Mouse (Mus musculus): ENCODE measurements at regions not wholly inside any gene's neighbourhood (a gene's known extent, or its start where the extent isn't known, plus 50 kb on each side); places are given as distances from the start of the nearest gene placed in this dataset.

GRCm38 (mm10) chr9:61707875-61708274 lies 206.5 kb downstream of the Rplp1 start:
- H3K27ac ChIP-seq (ENCODE audit: control insufficient read depth, insufficient read depth, low read depth, low read length, poor library complexity), result peak overlapping the region; percentile 31

GRCm38 (mm10) chr9:61707296-61707695 lies 207.0 kb downstream of the Rplp1 start:
- Histone ChIP-seq H3K27ac (ENCODE audit: control insufficient read depth, insufficient read depth, low read depth, low read length, poor library complexity) (no peak overlapping the region), H3K4me1 (ENCODE audit: control insufficient read depth, insufficient read depth, low read length) (peaks cover 13% of the 10 kb centered on the region)
- WGBS, result 55% methylated on average over 2 of the region's 2 CpGs

More at GRCm38 (mm10) chr9:61707875-61708274, 206.5 kb downstream of the Rplp1 start:
- no peak overlapping the region for H3K4me3 ChIP-seq (replicated peaks; ENCODE audit: control insufficient read depth, low read depth, low read length)
- TF ChIP-seq POLR2A (IDR thresholded peaks at IDR 0.05; ENCODE audit: borderline replicate concordance, control insufficient read depth, low read depth, low read length) (no peak), CTCF (IDR thresholded peaks at IDR 0.05; ENCODE audit: control insufficient read depth, insufficient read depth, low read length) (no peak)
- 9% methylated on average over 7 of the region's 7 CpGs for WGBS
- H3K4me1 ChIP-seq (ENCODE audit: control insufficient read depth, insufficient read depth, low read length), result peaks cover 13% of the 10 kb centered on the region

GRCm38 (mm10) chr9:61706263-61706755 lies 208.0 kb downstream of the Rplp1 start:
- Histone ChIP-seq H3K4me3 (replicated peaks; ENCODE audit: control insufficient read depth, low read depth, low read length) (no peak overlapping the region), H3K4me1 (ENCODE audit: control insufficient read depth, insufficient read depth, low read length) (peaks cover 14% of the 10 kb centered on the region), H3K27ac (ENCODE audit: control insufficient read depth, insufficient read depth, low read depth, low read length, poor library complexity) (no peak overlapping the region)

More at GRCm38 (mm10) chr9:61707296-61707695, 207.0 kb downstream of the Rplp1 start:
- no peak for TF ChIP-seq CTCF (IDR thresholded peaks at IDR 0.05; ENCODE audit: control insufficient read depth, insufficient read depth, low read length)
- no peak for TF ChIP-seq POLR2A (IDR thresholded peaks at IDR 0.05; ENCODE audit: borderline replicate concordance, control insufficient read depth, low read depth, low read length)
- no peak overlapping the region for H3K4me3 ChIP-seq (replicated peaks; ENCODE audit: control insufficient read depth, low read depth, low read length)

GRCm38 (mm10) chr9:61705586-61706233 lies 208.6 kb downstream of the Rplp1 start:
- Histone ChIP-seq H3K27ac (ENCODE audit: control insufficient read depth, insufficient read depth, low read depth, low read length, poor library complexity) (no peak overlapping the region), H3K4me1 (ENCODE audit: control insufficient read depth, insufficient read depth, low read length) (peaks cover 14% of the 10 kb centered on the region), H3K4me3 (replicated peaks; ENCODE audit: control insufficient read depth, low read depth, low read length) (no peak overlapping the region)
- WGBS, result 29% methylated on average over 5 of the region's 5 CpGs
- no peak for TF ChIP-seq POLR2A (IDR thresholded peaks at IDR 0.05; ENCODE audit: borderline replicate concordance, control insufficient read depth, low read depth, low read length)
- no peak for TF ChIP-seq CTCF (IDR thresholded peaks at IDR 0.05; ENCODE audit: control insufficient read depth, insufficient read depth, low read length)

More at GRCm38 (mm10) chr9:61706263-61706755, 208.0 kb downstream of the Rplp1 start:
- WGBS, result 58% methylated on average over 6 of the region's 6 CpGs
- TF ChIP-seq POLR2A (IDR thresholded peaks at IDR 0.05; ENCODE audit: borderline replicate concordance, control insufficient read depth, low read depth, low read length), result no peak
- no peak for TF ChIP-seq CTCF (IDR thresholded peaks at IDR 0.05; ENCODE audit: control insufficient read depth, insufficient read depth, low read length)

GRCm38 (mm10) chr9:61703301-61703700 lies 211.0 kb downstream of the Rplp1 start:
- no peak for TF ChIP-seq CTCF (IDR thresholded peaks at IDR 0.05; ENCODE audit: control insufficient read depth, insufficient read depth, low read length)
- TF ChIP-seq POLR2A (IDR thresholded peaks at IDR 0.05; ENCODE audit: borderline replicate concordance, control insufficient read depth, low read depth, low read length), result no peak
- H3K4me3 ChIP-seq (replicated peaks; ENCODE audit: control insufficient read depth, low read depth, low read length), result no peak overlapping the region
- 63% methylated on average over 11 of the region's 11 CpGs for WGBS
- H3K4me1 ChIP-seq (ENCODE audit: control insufficient read depth, insufficient read depth, low read length), result peaks cover 14% of the 10 kb centered on the region
- no peak overlapping the region for H3K27ac ChIP-seq (ENCODE audit: control insufficient read depth, insufficient read depth, low read depth, low read length, poor library complexity)

- Histone ChIP-seq H3K27ac (ENCODE audit: control insufficient read depth, insufficient read depth, low read depth, low read length, poor library complexity) (peak overlapping the region; percentile 67), H3K4me1 (ENCODE audit: control insufficient read depth, insufficient read depth, low read length) (peaks cover 10% of the 10 kb centered on the region), H3K4me3 (replicated peaks; ENCODE audit: control insufficient read depth, low read depth, low read length) (peak overlapping the region; percentile 22)
- TF ChIP-seq POLR2A (IDR thresholded peaks at IDR 0.05; ENCODE audit: borderline replicate concordance, control insufficient read depth, low read depth, low read length) (no peak), CTCF (IDR thresholded peaks at IDR 0.05; ENCODE audit: control insufficient read depth, insufficient read depth, low read length) (no peak)
- WGBS, result 1% methylated on average over 22 of the region's 22 CpGs
Observed at GRCm38 (mm10) chr9:61702280-61702966, 211.9 kb downstream of the Rplp1 start.

GRCm38 (mm10) chr9:61700576-61700975 lies 213.8 kb downstream of the Rplp1 start:
- no peak overlapping the region for H3K27ac ChIP-seq (ENCODE audit: control insufficient read depth, insufficient read depth, low read depth, low read length, poor library complexity)
- 70% methylated on average over 6 of the region's 6 CpGs for WGBS
- no peak for TF ChIP-seq CTCF (IDR thresholded peaks at IDR 0.05; ENCODE audit: control insufficient read depth, insufficient read depth, low read length)
- TF ChIP-seq POLR2A (IDR thresholded peaks at IDR 0.05; ENCODE audit: borderline replicate concordance, control insufficient read depth, low read depth, low read length), result no peak
- H3K4me1 ChIP-seq (ENCODE audit: control insufficient read depth, insufficient read depth, low read length), result peaks cover 6% of the 10 kb centered on the region
- no peak overlapping the region for H3K4me3 ChIP-seq (replicated peaks; ENCODE audit: control insufficient read depth, low read depth, low read length)

- 54% methylated on average over 5 of the region's 5 CpGs for WGBS
- Histone ChIP-seq H3K4me1 (ENCODE audit: control insufficient read depth, insufficient read depth, low read length) (peaks cover 5% of the 10 kb centered on the region), H3K4me3 (replicated peaks; ENCODE audit: control insufficient read depth, low read depth, low read length) (no peak overlapping the region), H3K27ac (ENCODE audit: control insufficient read depth, insufficient read depth, low read depth, low read length, poor library complexity) (no peak overlapping the region)
- TF ChIP-seq POLR2A (IDR thresholded peaks at IDR 0.05; ENCODE audit: borderline replicate concordance, control insufficient read depth, low read depth, low read length), result no peak
Observed at GRCm38 (mm10) chr9:61699618-61700017, 214.7 kb downstream of the Rplp1 start.
